Mouse (Mus musculus): ENCODE measurements around the gene Vdac1. TPM values are rescaled to one million over a fixed set of nuclear protein-coding genes. Genes with fewer than 3 reads are reported as not detected.

The Vdac1 gene
- polyA plus RNA-seq, 1 experiment, result 228 TPM

DNA sequence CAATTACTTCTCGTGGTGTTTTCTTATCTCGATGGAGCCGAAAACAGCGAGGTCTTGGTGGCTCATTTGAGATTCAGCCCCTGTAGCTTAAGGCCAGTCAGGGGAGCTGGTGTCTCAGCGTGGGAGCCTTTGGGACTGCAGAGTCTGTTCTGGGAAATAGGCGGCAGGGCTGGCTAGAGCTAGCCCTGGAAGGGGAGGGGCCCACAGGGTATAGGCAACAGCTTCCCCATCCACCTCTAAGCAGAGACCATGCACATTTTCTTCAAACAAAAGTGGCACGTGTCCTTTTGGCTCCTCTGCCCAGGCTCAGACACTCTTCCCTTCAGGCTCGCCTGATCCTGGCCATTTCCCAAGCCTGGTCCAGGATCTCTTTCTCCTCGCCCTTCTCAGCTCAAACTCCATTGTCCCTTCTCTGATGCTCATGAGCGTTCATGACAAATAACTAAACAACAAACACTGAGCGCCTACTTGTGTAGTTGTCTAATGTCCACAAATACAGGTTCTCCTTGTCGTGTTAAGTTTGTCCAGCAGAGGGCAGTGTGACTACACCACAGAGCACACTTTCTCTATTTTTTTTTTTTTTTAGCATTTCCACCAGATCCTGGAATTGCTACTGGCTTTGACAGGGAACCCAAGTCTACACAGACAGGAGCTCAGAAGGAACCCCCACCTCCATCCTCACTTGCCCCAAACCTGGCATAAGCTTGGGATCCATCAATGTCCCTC, 60.6 kb downstream of the Vdac1 start:
- peak; percentile 76; the same call in 1 of the 2 replicates for TF ChIP-seq CTCF (IDR thresholded peaks at IDR 0.05; ENCODE audit: borderline replicate concordance, extremely low read depth, insufficient read depth, insufficient read length)
- TF ChIP-seq POLR2A (IDR thresholded peaks at IDR 0.05; ENCODE audit: borderline replicate concordance, extremely low read depth, insufficient read depth, insufficient read length, poor library complexity, severe bottlenecking), result no peak
- peak; percentile 86 for DNase-seq (ENCODE audit: low read depth)

DNA sequence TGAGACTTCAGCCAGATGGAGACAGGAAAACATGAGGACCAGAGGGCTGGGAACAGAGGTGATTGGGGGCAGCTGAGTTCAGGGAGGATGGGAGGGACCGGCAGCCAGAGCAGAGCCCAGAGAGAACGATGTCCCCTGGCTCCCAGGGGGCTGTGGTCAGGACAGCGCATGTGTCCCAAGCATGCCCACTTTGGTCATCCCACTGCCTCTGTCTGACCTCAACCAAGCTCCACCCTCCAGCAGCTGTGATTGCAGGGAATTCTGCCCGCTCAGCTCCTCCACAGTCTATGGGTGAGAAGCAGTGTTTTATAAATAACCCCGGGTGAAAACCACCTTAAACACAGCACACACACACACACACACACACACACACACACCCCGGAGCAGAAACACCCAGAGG, 68.8 kb downstream of the Vdac1 start:
- TF ChIP-seq POLR2A (IDR thresholded peaks at IDR 0.05; ENCODE audit: borderline replicate concordance, extremely low read depth, insufficient read depth, insufficient read length, poor library complexity, severe bottlenecking) (no peak), CTCF (IDR thresholded peaks at IDR 0.05; ENCODE audit: borderline replicate concordance, extremely low read depth, insufficient read depth, insufficient read length) (no peak)
- DNase-seq (ENCODE audit: low read depth), result no peak

DNA sequence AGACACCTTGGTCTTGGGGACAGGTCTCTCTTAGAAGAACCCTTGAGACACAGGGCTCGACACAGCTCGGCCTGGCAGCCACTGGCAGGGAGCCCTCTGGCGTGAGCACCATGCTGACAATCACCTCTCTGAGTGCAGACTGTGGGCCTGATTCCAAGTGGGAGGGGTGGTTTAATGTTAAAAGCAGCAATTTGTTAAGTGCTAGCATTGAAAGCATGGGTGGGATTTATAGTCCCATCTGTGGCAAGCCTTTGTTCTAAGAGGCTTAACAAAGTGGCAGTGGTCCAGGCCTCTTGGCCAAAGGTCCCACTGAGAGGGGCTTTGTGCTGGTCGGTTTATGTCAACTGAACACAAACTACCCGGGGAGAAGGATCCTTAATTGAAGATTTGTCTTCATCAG, 70.9 kb downstream of the Vdac1 start:
- peak; percentile 96 for DNase-seq (ENCODE audit: low read depth)

DNA sequence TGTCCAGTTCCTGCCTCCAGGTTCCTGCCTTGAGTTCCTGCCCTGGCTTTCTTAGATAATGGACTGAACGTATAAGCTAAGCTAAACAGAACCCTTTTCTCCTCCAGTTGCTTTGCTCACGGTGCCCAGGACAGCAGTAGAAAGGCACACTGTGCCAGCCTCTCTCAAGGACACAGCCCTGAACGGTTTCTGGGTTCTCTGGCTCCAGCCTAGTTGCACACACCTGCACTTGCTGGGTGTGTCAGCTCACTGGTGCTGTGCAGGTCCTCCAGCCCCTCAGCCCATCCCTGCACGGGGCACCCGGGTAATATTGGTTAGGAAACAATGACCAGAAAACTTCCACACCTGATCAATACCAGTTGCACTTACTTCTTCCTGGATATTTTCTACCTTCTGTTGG, 71.5 kb downstream of the Vdac1 start:
- DNase-seq (ENCODE audit: low read depth), result no peak
- TF ChIP-seq POLR2A (IDR thresholded peaks at IDR 0.05; ENCODE audit: borderline replicate concordance, extremely low read depth, insufficient read depth, insufficient read length, poor library complexity, severe bottlenecking) (no peak), CTCF (IDR thresholded peaks at IDR 0.05; ENCODE audit: borderline replicate concordance, extremely low read depth, insufficient read depth, insufficient read length) (no peak)

More for the DNA sequence above, 70.9 kb downstream of the Vdac1 start:
- TF ChIP-seq CTCF (IDR thresholded peaks at IDR 0.05; ENCODE audit: borderline replicate concordance, extremely low read depth, insufficient read depth, insufficient read length) (no peak), POLR2A (IDR thresholded peaks at IDR 0.05; ENCODE audit: borderline replicate concordance, extremely low read depth, insufficient read depth, insufficient read length, poor library complexity, severe bottlenecking) (no peak)

DNA sequence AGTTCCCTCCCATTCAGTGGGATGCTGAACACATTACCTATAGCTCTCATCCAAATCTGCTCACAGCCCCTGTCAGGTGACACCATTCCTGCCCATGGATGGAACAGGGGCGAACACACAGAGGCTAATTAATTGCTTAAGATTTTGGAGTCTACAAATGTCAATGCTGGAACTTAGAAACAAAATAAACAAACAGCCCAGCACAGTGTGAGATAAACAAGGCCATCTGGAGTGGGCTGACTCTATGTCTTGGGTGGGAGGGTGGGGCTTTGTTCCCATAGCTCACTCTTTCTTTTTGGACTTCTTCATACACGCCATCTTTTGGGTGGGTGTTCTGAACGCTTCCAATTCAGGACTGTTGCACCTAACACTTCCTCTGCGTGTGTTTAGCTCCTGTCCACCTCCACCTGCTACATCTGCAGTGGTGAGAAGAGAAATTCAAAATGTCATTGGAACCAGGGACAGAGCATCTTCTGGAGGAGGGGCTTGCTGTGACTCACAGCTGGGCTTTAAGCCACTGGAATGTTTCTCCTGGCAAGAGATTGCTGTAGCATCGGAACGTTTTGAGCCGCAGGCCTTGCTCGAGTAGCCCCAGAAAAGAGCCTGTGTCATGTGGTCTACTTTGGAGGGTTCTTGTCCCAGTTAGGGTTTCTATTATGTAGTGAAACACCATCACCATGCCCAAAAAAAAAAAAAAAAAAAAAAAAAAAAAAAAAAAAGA, 72.6 kb downstream of the Vdac1 start:
- DNase-seq (ENCODE audit: low read depth), result no peak
- TF ChIP-seq POLR2A (IDR thresholded peaks at IDR 0.05; ENCODE audit: borderline replicate concordance, extremely low read depth, insufficient read depth, insufficient read length, poor library complexity, severe bottlenecking) (no peak), CTCF (IDR thresholded peaks at IDR 0.05; ENCODE audit: borderline replicate concordance, extremely low read depth, insufficient read depth, insufficient read length) (no peak)

DNA sequence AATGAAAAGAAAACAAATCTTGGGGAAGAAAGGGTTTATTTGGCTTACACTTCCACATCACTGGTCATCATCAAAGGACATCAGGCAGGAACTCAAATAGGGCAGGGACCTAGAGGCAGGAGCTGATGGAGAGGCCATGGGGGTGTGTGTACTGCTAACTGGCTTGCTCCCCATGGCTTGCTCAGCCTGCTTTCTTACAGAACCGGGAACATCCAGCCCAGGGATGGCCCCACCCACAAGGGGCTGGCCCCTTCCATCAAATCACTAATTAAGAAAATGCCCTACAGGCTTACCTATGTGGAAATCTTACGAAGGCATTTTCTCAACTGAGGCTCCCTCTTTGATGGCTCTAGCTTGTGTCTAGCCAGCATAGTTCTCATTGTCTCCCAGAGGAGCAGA, 73.1 kb downstream of the Vdac1 start:
- no peak for DNase-seq (ENCODE audit: low read depth)
- TF ChIP-seq POLR2A (IDR thresholded peaks at IDR 0.05; ENCODE audit: borderline replicate concordance, extremely low read depth, insufficient read depth, insufficient read length, poor library complexity, severe bottlenecking) (no peak), CTCF (IDR thresholded peaks at IDR 0.05; ENCODE audit: borderline replicate concordance, extremely low read depth, insufficient read depth, insufficient read length) (no peak)

DNA sequence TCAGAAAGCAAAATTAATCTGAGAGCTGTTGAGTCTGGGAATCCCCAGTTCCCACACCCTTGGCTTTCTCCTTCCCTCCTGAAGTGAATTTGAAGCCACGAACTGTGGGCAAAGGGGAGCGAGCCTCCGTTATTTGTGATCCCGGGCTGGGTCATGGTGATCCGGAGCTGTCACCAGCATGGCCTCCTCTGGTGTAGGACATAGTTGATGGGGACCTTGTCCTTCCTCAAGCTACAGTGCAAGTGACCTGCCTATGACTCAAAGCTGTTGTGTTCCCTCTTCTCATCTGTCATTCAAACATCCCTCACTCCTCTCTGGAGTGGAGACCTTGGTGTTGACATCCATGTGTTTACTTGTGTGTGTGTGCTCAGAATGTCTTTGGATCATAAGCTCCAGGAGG, 74.8 kb downstream of the Vdac1 start:
- TF ChIP-seq CTCF (IDR thresholded peaks at IDR 0.05; ENCODE audit: borderline replicate concordance, extremely low read depth, insufficient read depth, insufficient read length), result no peak
- no peak for TF ChIP-seq POLR2A (IDR thresholded peaks at IDR 0.05; ENCODE audit: borderline replicate concordance, extremely low read depth, insufficient read depth, insufficient read length, poor library complexity, severe bottlenecking)
- DNase-seq (ENCODE audit: low read depth), result no peak

DNA sequence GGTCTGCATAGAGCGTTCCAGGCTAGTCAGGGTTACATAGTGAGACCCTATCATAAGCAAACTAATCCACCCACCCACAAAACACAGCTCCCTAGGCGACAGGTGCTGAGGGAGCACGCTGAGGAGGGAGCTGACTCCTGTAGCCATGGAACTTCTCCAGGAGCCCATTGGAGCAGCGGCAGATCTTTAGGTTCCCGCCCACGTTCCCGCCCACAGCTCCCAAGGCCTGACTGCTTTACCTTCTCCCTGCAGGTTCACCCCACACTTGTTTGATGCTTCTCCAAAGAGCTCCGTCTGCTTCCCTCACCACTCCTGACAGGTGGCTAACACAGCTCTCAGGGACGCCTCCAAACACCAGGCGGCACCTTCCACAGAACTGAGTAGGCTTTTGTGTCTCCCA, 76.5 kb downstream of the Vdac1 start:
- DNase-seq (ENCODE audit: low read depth), result peak; percentile 9
- TF ChIP-seq POLR2A (IDR thresholded peaks at IDR 0.05; ENCODE audit: borderline replicate concordance, extremely low read depth, insufficient read depth, insufficient read length, poor library complexity, severe bottlenecking) (no peak), CTCF (IDR thresholded peaks at IDR 0.05; ENCODE audit: borderline replicate concordance, extremely low read depth, insufficient read depth, insufficient read length) (no peak)

Other genes starting within 250 kb of the Vdac1 start
- not detected in 2 replicates for gene Olfr1373, start 215.3 kb upstream of the Vdac1 start, polyA plus RNA-seq (2012; rRNA removed)
- gene Olfr1371, start 146.9 kb upstream of the Vdac1 start, polyA plus RNA-seq (2012; rRNA removed), result not detected in 2 replicates
- 231 and 285 TPM in 2 replicates for gene Skp1a, start 128.9 kb upstream of the Vdac1 start, polyA plus RNA-seq (2012; rRNA removed)
- gene Tcf7, start 77.8 kb upstream of the Vdac1 start, polyA plus RNA-seq (2012; rRNA removed), result 8.2 and 10.3 TPM in 2 replicates
- 101 and 115 TPM in 2 replicates for gene 9530068E07Rik, start 35.6 kb downstream of the Vdac1 start, polyA plus RNA-seq (2012; rRNA removed)